Mouse (Mus musculus): Measurements from ENCODE around the gene Megf6. TPM values are rescaled to one million over a fixed set of nuclear protein-coding genes. Genes with fewer than 3 reads are reported as not detected.

Gene Megf6
- polyA plus RNA-seq, 1 experiment from 2014 or later: 4.4 TPM

- no peak for TF ChIP-seq CTCF (IDR thresholded peaks at IDR 0.05; ENCODE audit: low read depth)
- ATAC-seq: no peak
- Histone ChIP-seq H3K4me2 (replicated peaks; ENCODE audit: low read depth) (peak overlapping the region; percentile 82), H3K9me3 (ENCODE audit: control insufficient read depth) (no peaks in the 10 kb centered on the region), H3K4me3 (ENCODE audit: low read depth, low read length) (peak overlapping the region; percentile 89), H3K27ac (ENCODE audit: low read depth, low read length) (no peak overlapping the region), H3K4me1 (replicated peaks; ENCODE audit: control insufficient read depth, insufficient read depth, low read length) (peaks cover 13% of the 10 kb centered on the region), H3K27me3 (replicated peaks; ENCODE audit: control insufficient read depth, insufficient read depth, low read length) (peaks cover 51% of the 10 kb centered on the region), H3K36me3 (ENCODE audit: control insufficient read depth, insufficient read depth) (no peaks in the 10 kb centered on the region), H3K9ac (ENCODE audit: low read depth, low read length) (0 out of 2 replicates have a peak overlapping the region, but pooled peaks have one; percentile 31)
- WGBS: 2% methylated on average over 46 of the region's 46 CpGs
Measured at GRCm38 (mm10) chr4:154140213-154141008, 30.1 kb upstream of the Megf6 start.

GRCm38 (mm10) chr4:154141009-154141867 lies 29.3 kb upstream of the Megf6 start:
- Histone ChIP-seq H3K4me2 (replicated peaks; ENCODE audit: low read depth) (peak overlapping the region; percentile 89), H3K36me3 (ENCODE audit: control insufficient read depth, insufficient read depth) (no peaks in the 10 kb centered on the region), H3K9me3 (ENCODE audit: control insufficient read depth) (no peaks in the 10 kb centered on the region), H3K27me3 (replicated peaks; ENCODE audit: control insufficient read depth, insufficient read depth, low read length) (peaks cover 51% of the 10 kb centered on the region), H3K9ac (ENCODE audit: low read depth, low read length) (no peak overlapping the region), H3K4me1 (replicated peaks; ENCODE audit: control insufficient read depth, insufficient read depth, low read length) (peaks cover 13% of the 10 kb centered on the region), H3K4me3 (ENCODE audit: low read depth, low read length) (peak overlapping the region; percentile 89), H3K27ac (ENCODE audit: low read depth, low read length) (no peak overlapping the region)
- no peak for TF ChIP-seq CTCF (IDR thresholded peaks at IDR 0.05; ENCODE audit: low read depth)
- WGBS: 2% methylated on average over 42 of the region's 42 CpGs
- no peak for ATAC-seq

- WGBS: 1% methylated on average over 49 of the region's 49 CpGs
- peaks cover 13% of the 10 kb centered on the region for H3K4me1 ChIP-seq (replicated peaks; ENCODE audit: control insufficient read depth, insufficient read depth, low read length)
- peaks cover 47% of the 10 kb centered on the region for H3K27me3 ChIP-seq (replicated peaks; ENCODE audit: control insufficient read depth, insufficient read depth, low read length)
- TF ChIP-seq CTCF (IDR thresholded peaks at IDR 0.05; ENCODE audit: low read depth): no peak
- H3K36me3 ChIP-seq (ENCODE audit: control insufficient read depth, insufficient read depth): peaks cover 5% of the 10 kb centered on the region; the same call in 1 of the 2 replicates
- H3K27ac ChIP-seq (ENCODE audit: low read depth, low read length): no peak within 1 kb of the TSS
- H3K4me3 ChIP-seq (ENCODE audit: low read depth, low read length): peak within 1 kb of the TSS; percentile 89
- H3K9me3 ChIP-seq (ENCODE audit: control insufficient read depth): no peaks in the 10 kb centered on the region
- H3K4me2 ChIP-seq (replicated peaks; ENCODE audit: low read depth): peak within 1 kb of the TSS; percentile 89
- ATAC-seq: peak; percentile 91
- peak within 1 kb of the TSS; percentile 66 for H3K9ac ChIP-seq (ENCODE audit: low read depth, low read length)
Measured at GRCm38 (mm10) chr4:154142211-154143040, 28.1 kb upstream of the Megf6 start, which contains the start of gene Wrap73. TSS of gene Wrap73 (plus strand) at chr4:154142372.

- ATAC-seq: no peak
- Histone ChIP-seq H3K27me3 (replicated peaks; ENCODE audit: control insufficient read depth, insufficient read depth, low read length) (peaks cover 24% of the 10 kb centered on the region), H3K4me2 (replicated peaks; ENCODE audit: low read depth) (no peak overlapping the region), H3K36me3 (ENCODE audit: control insufficient read depth, insufficient read depth) (peaks cover 13% of the 10 kb centered on the region), H3K4me1 (replicated peaks; ENCODE audit: control insufficient read depth, insufficient read depth, low read length) (peaks cover 10% of the 10 kb centered on the region; the same call in 1 of the 2 replicates), H3K9ac (ENCODE audit: low read depth, low read length) (no peak overlapping the region), H3K4me3 (ENCODE audit: low read depth, low read length) (no peak overlapping the region), H3K27ac (ENCODE audit: low read depth, low read length) (no peak overlapping the region), H3K9me3 (ENCODE audit: control insufficient read depth) (no peaks in the 10 kb centered on the region)
- no peak for TF ChIP-seq CTCF (IDR thresholded peaks at IDR 0.05; ENCODE audit: low read depth)
- 82% methylated on average over 3 of the region's 3 CpGs for WGBS
Measured at GRCm38 (mm10) chr4:154144712-154145111, 25.8 kb upstream of the Megf6 start.

GRCm38 (mm10) chr4:154146342-154146741 lies 24.2 kb upstream of the Megf6 start:
- Histone ChIP-seq H3K27ac (ENCODE audit: low read depth, low read length) (no peak overlapping the region), H3K9ac (ENCODE audit: low read depth, low read length) (no peak overlapping the region), H3K36me3 (ENCODE audit: control insufficient read depth, insufficient read depth) (peaks cover 25% of the 10 kb centered on the region), H3K4me3 (ENCODE audit: low read depth, low read length) (no peak overlapping the region), H3K9me3 (ENCODE audit: control insufficient read depth) (no peaks in the 10 kb centered on the region), H3K4me1 (replicated peaks; ENCODE audit: control insufficient read depth, insufficient read depth, low read length) (peaks cover 5% of the 10 kb centered on the region; the same call in 1 of the 2 replicates), H3K27me3 (replicated peaks; ENCODE audit: control insufficient read depth, insufficient read depth, low read length) (peaks cover 7% of the 10 kb centered on the region), H3K4me2 (replicated peaks; ENCODE audit: low read depth) (no peak overlapping the region)
- WGBS: 80% methylated on average over 10 of the region's 10 CpGs
- TF ChIP-seq CTCF (IDR thresholded peaks at IDR 0.05; ENCODE audit: low read depth): no peak
- ATAC-seq: no peak

Data from intestine, postnatal 0 days (tissue).